Mouse (Mus musculus) cerebellum, postnatal 25 days (tissue): ENCODE results near the gene Otud4.

Experiments
- DNase-seq, 2 experiments: peaks; one replicate each; pipeline ENCODE4 v3.0.0; 2021; ENCODE audit warnings: mixed read lengths in 2 of 2

Otud4 gene

DNA sequence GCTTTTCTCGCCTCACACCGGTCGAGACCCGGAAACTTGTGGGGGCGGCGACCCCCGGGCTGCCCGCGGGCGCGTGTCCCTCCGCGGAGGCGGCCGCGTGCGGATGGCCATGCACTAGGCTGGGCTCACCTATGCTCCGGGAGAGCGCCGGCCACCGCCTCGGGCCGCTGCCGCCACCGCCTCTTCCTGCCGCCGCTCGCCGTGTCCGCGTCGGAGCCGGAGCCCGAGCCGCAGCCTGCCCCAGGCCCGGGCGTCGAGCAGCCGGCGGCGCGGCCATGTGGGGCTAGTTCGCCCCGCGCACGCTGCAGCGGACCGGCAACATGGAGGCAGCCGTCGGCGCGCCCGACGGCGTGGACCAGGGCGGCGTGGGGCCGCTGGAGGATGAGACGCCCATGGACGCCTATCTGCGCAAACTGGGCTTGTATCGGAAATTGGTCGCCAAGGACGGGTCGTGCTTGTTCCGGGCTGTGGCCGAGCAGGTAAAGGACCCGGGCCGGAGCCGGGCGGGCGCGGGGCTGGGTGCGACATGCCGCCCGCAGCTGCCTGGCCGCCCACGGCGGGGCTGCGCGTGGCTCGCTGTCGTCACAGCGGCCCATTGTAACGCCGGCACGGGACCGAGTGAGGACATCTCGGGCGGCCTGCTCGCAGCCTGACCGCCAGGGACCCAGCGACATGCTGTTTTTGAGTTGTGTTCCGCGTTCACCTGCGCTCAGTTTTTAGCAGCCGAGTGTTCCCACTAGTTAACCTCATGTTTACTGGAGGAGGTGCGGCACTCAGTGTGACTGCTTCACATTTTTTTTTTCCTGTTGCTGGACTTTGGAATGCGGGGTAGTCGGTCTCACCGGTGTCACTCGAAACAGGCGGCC is at the start of gene Otud4:
Otud4 (plus strand) TSS at position 33 of the 866 bp plus-strand sequence.
- peak; percentile 66 to 73 for DNase-seq

GRCm38 (mm10) chr8:79600962-79601361 is 38.5 kb upstream of the Otud4 start:
- DNase-seq = no peak

DNA sequence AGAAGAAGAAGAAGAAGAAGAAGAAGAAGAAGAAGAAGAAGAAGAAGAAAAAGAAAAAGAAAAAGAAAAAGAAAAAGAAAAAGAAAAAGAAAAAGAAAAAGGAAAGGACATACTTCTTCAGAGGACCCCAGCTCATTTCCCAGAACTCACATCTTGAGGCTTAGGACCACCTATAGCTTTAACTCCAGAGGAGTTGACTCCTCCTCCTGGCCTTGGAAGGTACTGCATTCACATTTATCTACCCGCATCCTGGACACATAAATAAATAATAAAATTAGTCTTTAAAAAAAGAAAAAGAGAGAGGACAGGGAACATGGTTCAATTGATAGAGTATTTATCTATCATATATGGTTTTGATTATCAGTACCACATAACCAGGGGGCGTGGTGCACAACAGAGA is 36.2 kb upstream of the Otud4 start:
- peak in 1 of 2 experiments; percentile 14 for DNase-seq

- DNase-seq = no peak
These were observed 33.2 kb upstream of the Otud4 start for GRCm38 (mm10) chr8:79606225-79606624.

GRCm38 (mm10) chr8:79606751-79607300 is 32.6 kb upstream of the Otud4 start:
- DNase-seq = no peak

DNA sequence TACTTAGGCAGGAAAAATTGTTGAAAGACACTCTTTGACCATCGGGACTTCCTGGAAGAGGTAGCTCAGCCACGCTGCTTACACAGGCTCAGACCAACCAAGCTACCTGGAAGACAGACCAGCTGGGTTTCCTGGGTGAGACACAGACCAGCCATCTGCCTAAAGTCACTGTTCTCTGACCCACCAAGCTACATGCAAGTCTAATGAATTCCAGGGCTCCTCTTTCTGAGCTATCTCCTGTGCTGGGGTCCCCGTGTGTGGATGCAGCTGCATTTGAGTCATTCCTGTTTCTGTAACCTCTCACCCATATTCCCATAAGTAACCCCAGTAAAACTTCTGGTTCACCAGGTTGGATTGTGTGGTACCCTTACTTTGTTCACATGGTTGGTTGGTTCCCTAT is 30.7 kb upstream of the Otud4 start:
- no peak for DNase-seq

GRCm38 (mm10) chr8:79610268-79610667 is 29.1 kb upstream of the Otud4 start:
- DNase-seq = no peak

DNA sequence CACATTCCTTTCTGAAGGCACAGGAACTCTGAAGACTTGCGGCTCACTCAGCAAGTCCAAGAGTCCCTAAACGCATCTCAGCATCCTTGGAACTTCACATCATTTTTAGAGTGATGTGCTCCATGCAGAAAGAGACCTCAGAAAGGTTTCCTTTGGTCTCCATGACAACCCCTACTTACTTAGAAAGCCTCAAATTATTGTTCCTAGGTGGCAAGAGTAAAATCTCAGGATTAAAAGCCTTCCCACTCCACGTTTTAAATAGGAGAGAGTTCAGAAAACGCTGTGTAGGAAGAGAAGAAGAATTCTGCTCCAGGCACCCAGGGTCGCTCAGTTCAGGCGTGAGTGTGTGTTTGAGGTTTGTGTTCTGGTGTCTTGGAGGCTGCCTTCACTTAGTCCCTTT is 27.1 kb upstream of the Otud4 start:
- no peak for DNase-seq

DNA sequence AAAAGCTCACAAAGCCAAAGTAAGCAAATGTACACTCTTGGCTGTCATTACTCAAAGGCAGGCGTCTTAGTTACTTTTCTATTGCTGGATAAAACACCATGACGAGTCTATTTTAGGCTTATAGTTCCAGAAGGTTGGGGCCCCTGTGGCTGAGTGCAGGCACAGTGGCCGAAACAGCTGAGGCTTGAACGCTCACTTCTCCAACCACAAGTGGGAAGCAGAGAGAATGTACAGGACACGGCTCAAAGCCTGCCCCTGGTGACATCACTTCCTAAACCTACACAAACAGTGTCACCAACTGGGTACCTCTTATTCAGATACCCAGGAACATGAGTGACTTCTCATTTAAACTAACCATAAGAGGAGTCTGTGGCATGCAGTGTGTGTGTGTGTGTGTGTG is 26.5 kb upstream of the Otud4 start:
- no peak for DNase-seq

- no peak for DNase-seq
These were observed 23.6 kb upstream of the Otud4 start for GRCm38 (mm10) chr8:79615741-79616350.

DNA sequence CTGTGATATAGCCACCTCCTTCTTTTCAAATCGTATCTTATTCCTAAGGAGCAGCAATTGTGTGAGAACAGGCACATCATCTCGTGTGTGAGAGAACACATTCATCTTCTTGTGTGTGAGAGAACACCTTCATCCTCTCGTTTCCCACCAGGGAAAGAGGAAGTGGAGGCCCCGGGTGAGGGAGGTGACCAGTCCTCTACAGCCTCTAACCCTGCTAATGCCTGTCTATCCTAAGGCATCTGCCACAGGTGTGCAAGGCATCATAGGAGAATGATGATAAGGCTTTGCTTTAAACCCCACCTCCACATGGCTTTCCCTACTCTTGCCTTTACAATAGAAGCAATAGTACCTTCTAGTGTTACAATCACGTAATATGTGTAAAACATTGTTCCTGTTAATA is 20.5 kb upstream of the Otud4 start:
- no peak for DNase-seq

GRCm38 (mm10) chr8:79619353-79619752 is 20.1 kb upstream of the Otud4 start:
- DNase-seq = no peak

- DNase-seq = no peak
These were observed 19.4 kb upstream of the Otud4 start for GRCm38 (mm10) chr8:79620000-79620399.

- DNase-seq = no peak
These were observed 18.7 kb upstream of the Otud4 start for GRCm38 (mm10) chr8:79620489-79621276.

DNA sequence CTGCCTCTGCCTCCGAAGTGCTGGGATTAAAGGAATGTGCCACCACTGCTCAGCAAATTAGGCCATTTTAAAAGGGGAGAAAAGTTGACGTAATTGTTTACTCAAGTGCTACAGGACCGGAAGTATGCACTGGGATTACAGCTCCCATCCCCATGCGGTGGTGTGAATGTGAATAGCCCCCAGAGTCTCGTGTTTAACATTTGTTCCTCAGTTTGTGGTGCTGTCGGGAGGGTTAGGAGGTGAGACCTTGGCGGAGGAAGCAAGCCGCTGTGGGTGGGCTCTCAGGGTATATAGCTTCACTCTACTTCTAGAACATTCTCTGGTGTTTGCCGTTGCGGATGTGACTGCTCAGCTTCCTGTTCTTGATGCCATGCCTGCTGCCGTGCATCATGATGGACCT is 17.1 kb upstream of the Otud4 start:
- no peak for DNase-seq

GRCm38 (mm10) chr8:79623351-79623750 is 16.1 kb upstream of the Otud4 start:
- no peak for DNase-seq

GRCm38 (mm10) chr8:79624416-79624815 is 15.0 kb upstream of the Otud4 start:
- no peak for DNase-seq

DNA sequence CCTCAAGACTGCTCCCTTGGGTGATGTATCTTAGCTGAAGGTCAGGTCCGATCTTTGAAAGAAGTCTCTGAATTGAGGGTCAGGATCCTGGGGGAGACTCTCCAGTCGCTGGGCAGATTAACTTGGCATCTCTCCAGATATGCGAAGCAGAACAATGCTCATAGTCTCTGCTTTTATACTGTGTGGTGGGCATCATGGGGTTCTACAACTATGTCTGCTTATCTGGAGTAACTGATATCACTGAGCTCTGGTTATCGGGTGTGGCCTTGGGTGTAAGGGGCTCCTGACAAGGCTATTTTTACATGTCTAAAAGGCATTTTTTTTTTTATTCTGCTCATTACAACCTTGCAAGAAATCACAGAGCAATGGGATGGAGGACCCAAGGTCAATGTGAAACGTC is 13.2 kb upstream of the Otud4 start:
- no peak for DNase-seq

- DNase-seq = no peak
These were observed 3.9 kb upstream of the Otud4 start for GRCm38 (mm10) chr8:79635491-79635890.

DNA sequence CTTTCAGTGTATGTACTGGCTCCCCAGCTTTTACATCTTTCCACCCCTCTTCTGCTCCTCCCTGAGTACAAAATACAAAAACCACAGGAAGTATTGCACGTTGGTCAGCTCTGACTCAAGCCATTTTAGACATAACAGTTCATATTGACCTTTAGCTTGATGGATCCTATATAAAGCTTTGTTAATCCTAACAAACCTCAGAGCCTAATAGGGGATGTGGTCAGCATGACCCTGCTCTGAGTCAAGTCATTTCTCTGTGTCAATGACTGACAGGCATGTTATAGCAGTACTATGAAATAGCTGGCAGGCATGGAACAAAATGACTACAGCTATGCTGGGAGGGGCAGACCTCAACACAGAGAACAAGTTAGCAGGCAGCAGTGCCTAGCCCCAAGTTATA is 3.3 kb upstream of the Otud4 start:
- DNase-seq = no peak

DNA sequence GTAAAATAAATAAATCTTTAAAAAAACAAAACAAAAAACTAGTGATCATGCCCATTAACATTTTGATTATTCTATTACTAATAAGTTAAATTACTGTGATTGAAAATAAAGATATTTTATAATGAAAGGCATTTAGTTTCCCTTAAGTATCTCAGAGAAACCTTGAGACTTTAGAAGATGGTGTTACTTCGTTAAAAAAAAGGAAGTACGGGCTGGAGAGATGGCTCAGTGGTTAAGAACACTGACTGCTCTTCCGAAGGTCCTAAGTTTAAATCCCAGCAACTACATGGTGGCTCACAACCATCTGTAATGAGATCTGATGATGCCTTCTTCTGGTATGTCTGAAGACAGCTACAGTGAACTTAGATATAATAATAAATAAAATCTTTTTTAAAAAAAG is 2.2 kb upstream of the Otud4 start:
- no peak for DNase-seq

- peak; percentile 25 to 65 for DNase-seq
These were observed 1.3 kb upstream of the Otud4 start for GRCm38 (mm10) chr8:79638001-79638706.
